Mouse (Mus musculus): ENCODE measurements around the gene Zswim1. TPM values are rescaled to one million over a fixed set of nuclear protein-coding genes. Genes with fewer than 3 reads are reported as not detected.
A peak's percentile ranks its signal among the peaks of the same experiment; 100 is the strongest.

Zswim1 gene
- 23.9 and 24.3 TPM in 2 replicates for polyA plus RNA-seq (2015; fragmentation: Nextera tagmentation; extraction: Ambion mirVana)

DNA sequence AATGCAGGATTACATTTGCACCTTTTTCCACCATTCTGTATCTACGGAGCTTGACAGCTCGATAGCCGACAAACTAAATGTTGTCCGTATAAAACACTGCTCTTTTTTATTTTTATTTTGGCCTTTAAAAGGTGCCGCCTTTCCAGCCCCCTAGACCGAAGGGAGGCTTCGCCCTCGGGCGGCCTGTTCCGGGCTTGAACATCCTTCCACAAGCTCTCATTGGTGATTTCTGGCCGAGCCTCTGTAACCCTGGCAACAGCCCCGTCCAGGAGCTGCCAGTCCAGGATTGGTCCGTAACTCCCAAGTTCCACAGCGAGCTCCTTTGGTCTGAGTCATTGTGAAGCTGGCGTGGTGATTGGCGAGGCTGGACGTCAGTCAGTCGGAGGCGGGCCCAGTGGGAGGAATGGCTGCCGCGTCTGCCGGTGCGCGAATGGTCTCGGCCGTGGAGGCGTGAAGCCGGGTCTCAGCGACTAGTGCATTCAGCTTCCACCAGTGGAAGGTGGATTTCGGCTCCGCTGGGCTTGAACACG lies at the start of gene Zswim1:
Gene Zswim1, plus strand, starts transcription at position 51 of the 530 bp plus-strand sequence.
- Histone ChIP-seq H3K4me2 (peak within 1 kb of the TSS; percentile 56), H3K27me3 (no peaks in the 10 kb centered on the region), H3K27ac (peak within 1 kb of the TSS; percentile 94), H3K36me3 (peaks cover 58% of the 10 kb centered on the region), H3K9me3 (no peaks in the 10 kb centered on the region), H3K4me1 (replicated peaks) (peaks cover 24% of the 10 kb centered on the region), H3K4me3 (peak within 1 kb of the TSS; percentile 72), H3K9ac (peak within 1 kb of the TSS; percentile 81)
- ATAC-seq (ENCODE audit: low FRiP score) = peak; percentile 99
- WGBS = 1% methylated on average over 32 of the region's 32 CpGs

DNA sequence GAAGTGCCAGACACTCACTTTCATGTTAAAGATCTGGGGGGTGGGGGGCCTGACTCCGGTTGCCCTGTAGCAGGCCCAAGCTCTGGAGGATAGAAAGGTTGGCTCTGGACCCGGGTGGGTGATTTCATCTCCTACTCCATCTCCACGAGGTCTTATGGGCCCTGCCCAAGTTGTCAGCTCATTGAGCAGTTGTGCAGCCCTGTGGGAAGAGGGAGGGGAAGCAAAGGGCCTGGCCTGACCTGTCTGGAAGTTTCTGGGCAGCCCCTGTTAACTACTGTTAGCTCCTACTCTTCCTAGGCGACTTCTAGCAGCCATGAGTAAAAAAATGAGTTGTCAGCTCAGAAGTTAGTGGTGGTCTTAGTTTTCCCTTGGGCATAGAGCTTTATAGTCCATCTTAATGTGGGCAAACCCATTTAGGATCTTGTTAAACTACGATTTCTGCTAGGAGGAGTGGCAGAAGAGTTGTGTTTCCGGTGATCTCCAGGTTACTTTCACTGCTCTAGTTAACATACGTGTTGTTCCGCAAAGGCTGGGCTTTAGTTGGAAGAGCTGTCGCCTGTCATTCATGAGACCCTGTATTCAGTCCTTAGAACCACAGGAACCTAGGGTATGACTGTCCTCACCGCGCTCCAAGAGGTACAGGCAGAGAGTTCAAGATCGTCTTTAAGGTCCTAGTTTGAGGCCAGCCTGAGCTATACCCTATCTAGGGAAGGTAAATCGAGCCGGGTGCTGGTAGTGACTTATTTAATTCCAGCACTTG lies 49.1 kb upstream of the Zswim1 start:
- WGBS = 82% methylated on average over 14 of the region's 14 CpGs
- no peak for ATAC-seq (ENCODE audit: low FRiP score)
- H3K9ac ChIP-seq = no peak overlapping the region
- peaks cover under 1% of the 10 kb centered on the region; the same call in 1 of the 2 replicates for H3K36me3 ChIP-seq
- no peaks in the 10 kb centered on the region for H3K9me3 ChIP-seq
- H3K4me3 ChIP-seq = no peak overlapping the region
- H3K4me2 ChIP-seq = no peak overlapping the region
- no peak overlapping the region for H3K27ac ChIP-seq
- 0 out of 2 replicates have a peak, but pooled peaks cover 3% of the 10 kb centered on the region for H3K27me3 ChIP-seq
- H3K4me1 ChIP-seq (replicated peaks) = peaks cover 26% of the 10 kb centered on the region

- ATAC-seq (ENCODE audit: low FRiP score) = no peak
- Histone ChIP-seq H3K27ac (no peak overlapping the region), H3K4me1 (replicated peaks) (peaks cover 26% of the 10 kb centered on the region), H3K4me2 (no peak overlapping the region), H3K9ac (no peak overlapping the region), H3K36me3 (no peaks in the 10 kb centered on the region), H3K27me3 (0 out of 2 replicates have a peak, but pooled peaks cover 3% of the 10 kb centered on the region), H3K9me3 (no peaks in the 10 kb centered on the region), H3K4me3 (no peak overlapping the region)
- 88% methylated on average over 5 of the region's 5 CpGs for WGBS
Measured at GRCm38 (mm10) chr2:164773989-164774364, 48.5 kb upstream of the Zswim1 start.

- H3K9ac ChIP-seq = no peak overlapping the region
- H3K9me3 ChIP-seq = no peaks in the 10 kb centered on the region
- H3K4me1 ChIP-seq (replicated peaks) = peaks cover 12% of the 10 kb centered on the region
- H3K27me3 ChIP-seq = 0 out of 2 replicates have a peak, but pooled peaks cover 5% of the 10 kb centered on the region
- no peak overlapping the region for H3K4me3 ChIP-seq
- H3K4me2 ChIP-seq = no peak overlapping the region
- no peak overlapping the region for H3K27ac ChIP-seq
- ATAC-seq (ENCODE audit: low FRiP score) = no peak
- WGBS = 87% methylated on average over 6 of the region's 6 CpGs
- no peaks in the 10 kb centered on the region for H3K36me3 ChIP-seq
Measured at GRCm38 (mm10) chr2:164776130-164776529, 46.4 kb upstream of the Zswim1 start.

DNA sequence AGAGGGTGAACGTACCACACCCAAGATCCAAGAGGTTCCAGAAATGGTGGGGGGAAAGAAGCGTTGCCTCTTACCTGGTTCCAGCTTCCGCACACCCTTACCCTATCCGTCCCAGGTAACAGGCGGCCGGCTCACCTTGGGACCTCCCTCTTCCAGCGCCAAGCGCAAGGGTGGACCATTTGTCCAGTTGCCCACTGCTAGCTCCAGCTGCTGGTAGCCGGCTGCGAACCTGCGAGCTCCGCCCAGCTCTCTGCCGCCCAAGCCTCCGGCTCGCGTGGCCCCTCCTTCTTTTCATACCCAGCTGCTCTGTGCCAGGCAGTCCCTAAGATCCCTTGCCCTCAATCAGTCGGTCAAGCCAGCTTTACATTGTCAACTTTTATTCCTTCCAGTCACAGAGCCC lies 45.7 kb upstream of the Zswim1 start:
- no peak for ATAC-seq (ENCODE audit: low FRiP score)
- Histone ChIP-seq H3K4me1 (replicated peaks) (peaks cover 6% of the 10 kb centered on the region; the same call in 1 of the 2 replicates), H3K9me3 (no peaks in the 10 kb centered on the region), H3K27me3 (0 out of 2 replicates have a peak, but pooled peaks cover 5% of the 10 kb centered on the region), H3K9ac (no peak overlapping the region), H3K27ac (no peak overlapping the region), H3K4me2 (no peak overlapping the region), H3K4me3 (no peak overlapping the region), H3K36me3 (no peaks in the 10 kb centered on the region)
- WGBS = 67% methylated on average over 17 of the region's 17 CpGs

DNA sequence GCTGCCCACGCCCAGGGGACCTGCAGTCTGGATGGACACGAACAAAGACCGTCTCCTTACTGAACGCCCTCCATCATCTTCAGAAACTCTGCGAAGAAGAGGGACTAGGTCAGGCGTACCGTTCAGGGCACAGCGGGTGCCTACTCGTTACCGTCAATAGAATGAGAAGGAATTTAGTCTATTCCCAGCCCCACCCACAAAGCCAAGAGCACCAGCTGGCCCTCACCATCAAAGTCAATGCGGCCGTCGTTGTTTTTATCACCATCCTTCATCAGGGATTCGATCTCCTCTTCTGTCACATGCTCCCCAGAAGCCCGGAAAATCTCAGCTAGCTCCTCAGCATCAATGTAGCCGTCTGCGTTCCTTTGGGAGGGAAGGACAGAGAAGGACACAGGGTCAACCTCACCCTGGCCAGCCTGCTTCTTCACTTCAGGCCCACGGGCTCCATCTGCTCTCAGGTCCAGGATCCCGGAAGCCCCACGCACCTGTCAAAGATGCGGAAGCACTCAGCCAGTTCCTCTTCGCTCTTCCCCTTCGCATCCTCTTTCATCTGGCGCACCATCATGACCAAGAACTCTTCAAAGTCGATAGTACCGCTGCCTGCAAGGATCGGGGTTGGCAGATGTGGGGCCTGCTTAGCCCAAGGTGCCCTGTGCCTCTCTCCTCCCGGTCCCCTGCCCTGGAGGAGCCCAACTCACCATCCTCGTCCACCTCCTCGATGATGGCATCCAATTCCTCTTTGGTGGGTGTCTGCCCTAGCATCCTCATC lies 45.1 kb upstream of the Zswim1 start:
- WGBS = 84% methylated on average over 30 of the region's 30 CpGs
- H3K9ac ChIP-seq = no peak overlapping the region
- ATAC-seq (ENCODE audit: low FRiP score) = no peak
- no peak overlapping the region for H3K27ac ChIP-seq
- 0 out of 2 replicates have a peak, but pooled peaks cover 5% of the 10 kb centered on the region for H3K27me3 ChIP-seq
- H3K36me3 ChIP-seq = no peaks in the 10 kb centered on the region
- no peak overlapping the region for H3K4me3 ChIP-seq
- H3K9me3 ChIP-seq = no peaks in the 10 kb centered on the region
- H3K4me1 ChIP-seq (replicated peaks) = no peaks in the 10 kb centered on the region
- no peak overlapping the region for H3K4me2 ChIP-seq

DNA sequence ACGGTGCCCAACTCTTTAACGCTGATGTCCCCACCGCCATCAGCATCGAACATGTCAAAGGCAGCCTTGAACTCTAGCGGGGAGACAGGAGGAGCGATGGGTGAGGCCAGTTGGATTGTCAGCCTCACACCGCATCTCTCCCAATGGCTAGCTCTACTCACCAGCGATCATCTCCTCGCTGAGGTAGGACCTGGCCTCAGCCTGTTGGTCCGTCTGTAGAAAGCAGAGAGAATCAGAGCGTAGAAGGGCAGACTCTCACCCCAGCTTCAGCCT lies 44.5 kb upstream of the Zswim1 start:
- 92% methylated on average over 11 of the region's 11 CpGs for WGBS
- H3K27me3 ChIP-seq = 0 out of 2 replicates have a peak, but pooled peaks cover 5% of the 10 kb centered on the region
- H3K9ac ChIP-seq = no peak overlapping the region
- H3K4me3 ChIP-seq = no peak overlapping the region
- H3K27ac ChIP-seq = no peak overlapping the region
- H3K4me1 ChIP-seq (replicated peaks) = no peaks in the 10 kb centered on the region
- ATAC-seq (ENCODE audit: low FRiP score) = no peak
- no peaks in the 10 kb centered on the region for H3K9me3 ChIP-seq
- H3K36me3 ChIP-seq = no peaks in the 10 kb centered on the region
- H3K4me2 ChIP-seq = no peak overlapping the region

- Histone ChIP-seq H3K36me3 (no peaks in the 10 kb centered on the region), H3K4me3 (no peak overlapping the region), H3K9ac (no peak overlapping the region), H3K27ac (no peak overlapping the region), H3K27me3 (0 out of 2 replicates have a peak, but pooled peaks cover 8% of the 10 kb centered on the region), H3K9me3 (no peaks in the 10 kb centered on the region), H3K4me1 (replicated peaks) (no peaks in the 10 kb centered on the region), H3K4me2 (no peak overlapping the region)
- no peak for ATAC-seq (ENCODE audit: low FRiP score)
- 92% methylated on average over 7 of the region's 7 CpGs for WGBS
Measured at GRCm38 (mm10) chr2:164778809-164779208, 43.7 kb upstream of the Zswim1 start.

DNA sequence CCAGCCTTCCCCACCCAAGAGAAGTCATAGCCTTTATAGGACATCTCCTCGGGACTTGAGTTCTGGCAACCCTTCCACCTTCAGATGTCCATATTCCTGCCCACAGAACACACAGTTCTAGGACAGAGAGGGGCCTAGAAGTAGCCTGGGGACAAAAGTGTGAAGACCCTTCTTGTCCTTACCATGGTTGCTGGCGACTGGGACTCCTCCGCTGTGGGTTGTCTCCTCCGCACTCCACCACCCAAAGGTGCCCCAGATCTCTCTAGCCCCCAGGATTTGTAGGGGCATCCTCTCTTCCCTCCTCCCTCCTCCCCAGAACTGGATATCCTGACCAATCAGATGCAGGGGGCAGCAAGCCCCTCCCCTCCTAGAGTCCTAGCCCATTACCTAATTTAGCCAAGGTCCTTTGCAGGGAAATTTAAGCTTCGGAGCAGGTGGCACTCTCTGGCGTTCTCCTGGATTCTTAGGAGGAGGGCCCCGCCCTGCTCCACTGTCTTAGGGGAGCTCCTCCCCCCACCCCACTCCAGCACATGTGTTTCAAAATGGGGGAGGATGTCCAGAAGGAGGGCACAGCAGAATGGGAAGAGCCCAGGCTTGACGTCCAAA lies 42.9 kb upstream of the Zswim1 start, which contains the start of gene Tnnc2:
Gene Tnnc2, minus strand, starts transcription at position 487 of the 606 bp plus-strand sequence.
- Histone ChIP-seq H3K4me2 (no peak within 1 kb of the TSS), H3K36me3 (no peaks in the 10 kb centered on the region), H3K27ac (no peak within 1 kb of the TSS), H3K4me1 (replicated peaks) (peaks cover under 1% of the 10 kb centered on the region; the same call in 1 of the 2 replicates), H3K4me3 (no peak within 1 kb of the TSS), H3K9ac (no peak within 1 kb of the TSS), H3K27me3 (0 out of 2 replicates have a peak, but pooled peaks cover 11% of the 10 kb centered on the region), H3K9me3 (no peaks in the 10 kb centered on the region)
- WGBS = 68% methylated on average over 8 of the region's 8 CpGs
- ATAC-seq (ENCODE audit: low FRiP score) = no peak

DNA sequence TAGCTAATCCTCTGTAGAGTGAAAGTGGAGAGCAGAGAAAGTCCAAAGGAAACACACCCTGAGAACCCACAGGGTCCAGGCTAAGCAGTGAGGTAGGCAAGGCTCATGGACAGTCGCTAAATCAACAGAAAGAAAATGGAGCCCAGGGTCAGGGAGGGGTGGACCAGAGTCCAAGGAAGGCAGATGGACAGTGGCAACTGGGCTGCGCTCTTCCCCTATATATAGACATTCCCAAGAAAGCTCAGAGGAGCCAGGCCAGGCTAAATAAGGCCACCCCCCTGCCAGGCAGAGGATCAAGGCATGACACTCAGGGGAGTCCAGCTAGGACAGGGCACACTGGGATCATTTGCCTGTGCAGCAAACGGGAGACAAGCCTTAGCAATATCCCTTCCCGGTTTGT lies 40.6 kb upstream of the Zswim1 start:
- no peak overlapping the region for H3K4me2 ChIP-seq
- WGBS = 78% methylated on average over 4 of the region's 4 CpGs
- no peak overlapping the region for H3K4me3 ChIP-seq
- no peak overlapping the region for H3K27ac ChIP-seq
- H3K9me3 ChIP-seq = no peaks in the 10 kb centered on the region
- peaks cover 20% of the 10 kb centered on the region for H3K4me1 ChIP-seq (replicated peaks)
- H3K9ac ChIP-seq = no peak overlapping the region
- H3K27me3 ChIP-seq = 0 out of 2 replicates have a peak, but pooled peaks cover 9% of the 10 kb centered on the region
- ATAC-seq (ENCODE audit: low FRiP score) = no peak
- no peaks in the 10 kb centered on the region for H3K36me3 ChIP-seq

- 0 out of 2 replicates have a peak, but pooled peaks cover 2% of the 10 kb centered on the region for H3K36me3 ChIP-seq
- H3K4me3 ChIP-seq = no peak overlapping the region
- no peak overlapping the region for H3K27ac ChIP-seq
- peaks cover 33% of the 10 kb centered on the region for H3K4me1 ChIP-seq (replicated peaks)
- no peaks in the 10 kb centered on the region for H3K9me3 ChIP-seq
- no peak overlapping the region for H3K9ac ChIP-seq
- no peak overlapping the region for H3K4me2 ChIP-seq
- ATAC-seq (ENCODE audit: low FRiP score) = no peak
- H3K27me3 ChIP-seq = 0 out of 2 replicates have a peak, but pooled peaks cover 9% of the 10 kb centered on the region
- WGBS = 79% methylated on average over 7 of the region's 7 CpGs
Measured at GRCm38 (mm10) chr2:164783926-164784581, 38.4 kb upstream of the Zswim1 start.
